Comparison of ENCODE assay signal across 8 mouse cellular contexts in the genomic region with DNA sequence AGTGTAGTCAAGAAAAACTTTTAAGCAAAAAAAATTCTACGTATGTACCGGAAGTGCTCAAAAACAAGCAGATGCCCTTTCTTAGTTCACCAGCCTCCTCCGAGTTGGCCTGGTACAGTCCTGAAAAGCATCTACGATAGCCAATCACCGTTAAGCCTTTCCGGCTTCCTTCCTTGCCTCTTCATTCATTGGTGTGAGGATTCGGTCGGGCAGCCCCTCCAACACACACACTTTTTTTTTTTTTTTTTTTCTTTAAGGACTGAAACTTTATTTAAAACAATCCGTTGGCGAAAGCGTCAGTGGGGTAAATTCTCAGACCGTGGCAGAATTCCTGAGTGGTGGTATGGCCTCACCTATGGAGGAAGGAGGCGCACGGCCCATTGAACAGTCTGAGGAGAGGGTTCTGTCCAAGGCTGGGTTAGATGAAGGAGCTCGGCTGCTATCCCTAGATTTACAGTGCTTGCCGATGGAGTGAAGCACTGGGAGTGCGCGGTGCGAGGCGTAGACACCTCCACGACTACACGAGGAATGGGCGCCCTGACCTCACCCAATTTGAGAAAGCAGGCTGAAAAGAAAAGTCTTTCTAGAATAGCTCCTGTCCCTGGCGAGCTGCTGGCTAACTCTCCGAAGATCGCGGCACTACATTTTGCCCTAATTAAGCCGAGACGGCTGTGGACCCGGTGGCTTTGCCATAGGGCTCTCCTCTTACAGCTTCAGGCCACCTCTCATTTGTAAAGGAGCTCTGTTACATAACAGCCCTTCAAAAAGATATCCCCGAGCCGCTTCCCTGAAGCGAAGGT. TPM values are rescaled to one million over a fixed set of nuclear protein-coding genes. Genes with fewer than 3 reads are reported as not detected.
DNase-seq lines count a peak whose midpoint lies in the region; ATAC-seq and TF ChIP-seq lines count a peak whose summit lies in the region.

No protein-coding gene starts in this region.

- TF ChIP-seq POLR2A in cerebellum, adult 2 months (IDR thresholded peaks at IDR 0.05; ENCODE audit: borderline replicate concordance, insufficient read depth, low read length) = peak; percentile 7; the same call in 1 of the 2 replicates

- TF ChIP-seq CTCF in cerebellum, adult 2 months (IDR thresholded peaks at IDR 0.05; ENCODE audit: borderline replicate concordance, insufficient read depth, low read depth, low read length) = no peak
- TF ChIP-seq CTCF in left cerebral cortex, adult 2 months (IDR thresholded peaks at IDR 0.05) = no peak

- under 1% methylated on average over 33 of the region's 33 CpGs for whole genome bisulfite sequencing in cerebellum, adult 2 months
- under 1% methylated on average over 33 of the region's 33 CpGs for WGBS in hindbrain, embryonic 16.5 days

- no peaks in the 10 kb centered on the region for H3K9me3 ChIP-seq in hindbrain, embryonic 16.5 days (ENCODE audit: control insufficient read depth, low read length)

- peak overlapping the region; percentile 93 for H3K4me2 ChIP-seq in hindbrain, embryonic 16.5 days (ENCODE audit: low read length)

- intact Hi-C loops in left cerebral cortex, adult 2 months (cut with DNase I) = loop anchor here (1.0 to 5.0 kb wide), 2 partner anchors 12 to 82 kb away; a partner anchor contains a TSS

- H3K4me1 ChIP-seq in cerebellum, adult 2 months (ENCODE audit: control insufficient read depth, insufficient read depth, low read length) = peaks cover 6% of the 10 kb centered on the region; the same call in 1 of the 2 replicates
- H3K4me1 ChIP-seq in hindbrain, embryonic 16.5 days (ENCODE audit: control insufficient read depth, insufficient read depth, low read depth, low read length) = peaks cover 12% of the 10 kb centered on the region

- H3K9ac ChIP-seq in hindbrain, embryonic 16.5 days (ENCODE audit: low read depth, low read length) = peak overlapping the region; percentile 79

- peak overlapping the region; percentile 88 for H3K27ac ChIP-seq in cerebellum, adult 2 months (ENCODE audit: insufficient read depth, low read length)
- peak overlapping the region; percentile 98 for H3K27ac ChIP-seq in hindbrain, embryonic 16.5 days (ENCODE audit: low read depth, low read length)
- peak overlapping the region; percentile 99 for H3K27ac ChIP-seq in left cerebral cortex, adult 2 months

- ATAC-seq in hindbrain, embryonic 16.5 days = peak; percentile 96

- H3K4me3 ChIP-seq in cerebellum, adult 2 months (replicated peaks; ENCODE audit: insufficient read depth, low read depth, low read length) = peak overlapping the region; percentile 92
- H3K4me3 ChIP-seq in hindbrain, embryonic 16.5 days (ENCODE audit: low read length) = peak overlapping the region; percentile 96
- peak overlapping the region; percentile 99 for H3K4me3 ChIP-seq in left cerebral cortex, adult 2 months

- peak; percentile 99 for DNase-seq in R1 (ENCODE audit: low read depth, low spot score)
- peak; percentile 85 to 95 for DNase-seq in cerebellum, adult 2 months
- peak; percentile 57 to 87 for DNase-seq in frontal cortex, postnatal 14 days (ENCODE audit: low spot score in 2 of 2)
- DNase-seq in left cerebral cortex, adult 2 months (ENCODE audit: extremely low spot score in 1 of 2, low spot score in 2 of 2) = peak; percentile 64 to 84
- DNase-seq in lung, postnatal 4 days = peak; percentile 69 to 89
- DNase-seq in right cerebral cortex, postnatal 10 days (ENCODE audit: low spot score in 2 of 2) = peak; percentile 92 to 97
- DNase-seq in Muller cell, postnatal 12 days (ENCODE audit: inconsistent ontology term) = no peak

- no peaks in the 10 kb centered on the region for H3K27me3 ChIP-seq in cerebellum, adult 2 months (ENCODE audit: control insufficient read depth, insufficient read depth, low read length)
- H3K27me3 ChIP-seq in hindbrain, embryonic 16.5 days (replicated peaks; ENCODE audit: control insufficient read depth, insufficient read depth, low read length) = no peaks in the 10 kb centered on the region

- H3K36me3 ChIP-seq in hindbrain, embryonic 16.5 days (ENCODE audit: control insufficient read depth, insufficient read depth, low read length) = peaks cover under 1% of the 10 kb centered on the region; the same call in 1 of the 2 replicates

RNA-seq across cellular contexts. Expression of a gene that starts 0.8 kb away (rescaled TPM):
- polyA plus RNA-seq in cerebellum, adult 2 months (2012; rRNA removed) = 37.4 and 38.4 TPM in 2 replicates
- polyA plus RNA-seq in hindbrain, embryonic 16.5 days (2015; fragmentation: Nextera tagmentation; extraction: Ambion mirVana) = 15.2 and 18.2 TPM in 2 replicates
- total RNA-seq in left cerebral cortex, adult 2 months (2021) = 10 to 100 TPM; 48.8 to 49.9 TPM

RNA-seq across cellular contexts. Expression of a gene that starts 11.4 kb away (rescaled TPM):
- polyA plus RNA-seq in cerebellum, adult 2 months (2012; rRNA removed) = 12.0 and 12.7 TPM in 2 replicates
- 18.7 and 20.5 TPM in 2 replicates for polyA plus RNA-seq in hindbrain, embryonic 16.5 days (2015; fragmentation: Nextera tagmentation; extraction: Ambion mirVana)
- total RNA-seq in left cerebral cortex, adult 2 months (2021) = 10 to 100 TPM in 1 of 2 experiments, 1 to 10 TPM in 1; 8.8 to 10.2 TPM

RNA-seq across cellular contexts. Expression of a gene that starts 18.1 kb away (rescaled TPM):
- polyA plus RNA-seq in cerebellum, adult 2 months (2012; rRNA removed) = 164 and 171 TPM in 2 replicates
- polyA plus RNA-seq in hindbrain, embryonic 16.5 days (2015; fragmentation: Nextera tagmentation; extraction: Ambion mirVana) = 16.9 and 19.9 TPM in 2 replicates
- total RNA-seq in left cerebral cortex, adult 2 months (2021) = 100 to 1,000 TPM; 101 to 102 TPM

RNA-seq across cellular contexts. Expression of a gene that starts 27.7 kb away (rescaled TPM):
- polyA plus RNA-seq in cerebellum, adult 2 months (2012; rRNA removed) = 3.0 and 3.4 TPM in 2 replicates
- polyA plus RNA-seq in hindbrain, embryonic 16.5 days (2015; fragmentation: Nextera tagmentation; extraction: Ambion mirVana) = 4.9 and 6.7 TPM in 2 replicates
- 1 to 10 TPM; 2.0 to 2.4 TPM for total RNA-seq in left cerebral cortex, adult 2 months (2021)

RNA-seq across cellular contexts. Expression of a gene that starts 36.8 kb away (rescaled TPM):
- 450 and 454 TPM in 2 replicates for polyA plus RNA-seq in cerebellum, adult 2 months (2012; rRNA removed)
- 342 and 364 TPM in 2 replicates for polyA plus RNA-seq in hindbrain, embryonic 16.5 days (2015; fragmentation: Nextera tagmentation; extraction: Ambion mirVana)
- total RNA-seq in left cerebral cortex, adult 2 months (2021) = 100 to 1,000 TPM; 224 to 239 TPM
